Mouse (Mus musculus): ENCODE results near the gene Cd70. TPM values are rescaled to one million over a fixed set of nuclear protein-coding genes. Genes with fewer than 3 reads are reported as not detected.
"Not testable (repeated sequence)": the region's sequence is repeated elsewhere in the genome, so short reads cannot be mapped to it uniquely, and the experiment has no call there.

Gene Cd70
- polyA plus RNA-seq, 1 experiment = not detected

DNA sequence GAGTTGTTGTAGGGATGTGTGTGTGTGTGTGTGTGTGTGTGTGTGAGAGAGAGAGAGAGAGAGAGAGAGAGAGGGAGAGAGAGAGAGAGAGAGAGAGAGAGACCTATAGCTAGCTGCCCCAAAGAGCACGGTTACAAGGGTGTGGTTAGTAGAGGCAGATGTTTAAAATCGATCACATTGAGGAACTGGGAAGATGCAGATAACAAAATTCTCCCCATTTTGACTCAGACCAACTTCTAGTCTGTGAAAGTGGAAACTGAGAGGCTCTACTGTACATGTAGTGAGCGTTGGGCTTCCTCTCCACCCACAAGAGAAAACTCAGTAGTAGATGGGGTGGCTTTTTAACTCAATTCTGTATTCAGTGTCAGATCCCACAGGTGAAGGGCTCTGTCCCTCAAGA, 9.9 kb downstream of the Cd70 start:
- no peaks in the 10 kb centered on the region for H3K9me3 ChIP-seq (ENCODE audit: control insufficient read depth, low read length)
- no peak overlapping the region for H3K4me3 ChIP-seq (replicated peaks)
- H3K27me3 ChIP-seq (ENCODE audit: control insufficient read depth) = no peaks in the 10 kb centered on the region; the same call in 1 of the 2 replicates
- H3K4me1 ChIP-seq (ENCODE audit: control insufficient read depth) = peaks cover 10% of the 10 kb centered on the region
- TF ChIP-seq GATA1 (IDR thresholded peaks at IDR 0.05; ENCODE audit: low read length) = no peak
- TF ChIP-seq TAL1 (IDR thresholded peaks at IDR 0.05; ENCODE audit: low read length) = no peak
- no peaks in the 10 kb centered on the region for H3K36me3 ChIP-seq (ENCODE audit: control insufficient read depth)

DNA sequence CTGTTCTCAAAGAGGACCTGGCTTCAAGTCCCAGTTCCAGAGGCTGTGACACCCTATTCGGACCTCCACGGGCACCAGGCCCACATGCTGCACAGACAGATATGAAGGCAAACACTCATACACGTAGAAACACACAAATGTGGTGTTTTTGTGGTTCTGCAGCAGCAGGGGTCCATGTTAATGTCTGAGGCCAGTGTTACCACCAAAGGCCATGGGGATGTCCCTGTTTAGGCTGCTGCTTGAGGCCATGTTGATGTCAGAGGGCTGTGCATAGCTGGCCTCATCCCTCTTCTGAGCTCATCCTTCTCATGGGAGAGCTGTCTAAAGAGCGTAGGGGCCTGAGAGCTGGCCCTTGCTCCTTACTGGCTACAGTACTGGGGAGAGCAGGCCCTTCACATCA, 10.9 kb downstream of the Cd70 start:
- H3K4me1 ChIP-seq (ENCODE audit: control insufficient read depth) = peaks cover 15% of the 10 kb centered on the region
- TF ChIP-seq TAL1 (IDR thresholded peaks at IDR 0.05; ENCODE audit: low read length) (no peak), GATA1 (IDR thresholded peaks at IDR 0.05; ENCODE audit: low read length) (no peak)
- H3K9me3 ChIP-seq (ENCODE audit: control insufficient read depth, low read length) = no peaks in the 10 kb centered on the region
- H3K27me3 ChIP-seq (ENCODE audit: control insufficient read depth) = no peaks in the 10 kb centered on the region; the same call in 1 of the 2 replicates
- no peaks in the 10 kb centered on the region for H3K36me3 ChIP-seq (ENCODE audit: control insufficient read depth)
- H3K4me3 ChIP-seq (replicated peaks) = no peak overlapping the region

DNA sequence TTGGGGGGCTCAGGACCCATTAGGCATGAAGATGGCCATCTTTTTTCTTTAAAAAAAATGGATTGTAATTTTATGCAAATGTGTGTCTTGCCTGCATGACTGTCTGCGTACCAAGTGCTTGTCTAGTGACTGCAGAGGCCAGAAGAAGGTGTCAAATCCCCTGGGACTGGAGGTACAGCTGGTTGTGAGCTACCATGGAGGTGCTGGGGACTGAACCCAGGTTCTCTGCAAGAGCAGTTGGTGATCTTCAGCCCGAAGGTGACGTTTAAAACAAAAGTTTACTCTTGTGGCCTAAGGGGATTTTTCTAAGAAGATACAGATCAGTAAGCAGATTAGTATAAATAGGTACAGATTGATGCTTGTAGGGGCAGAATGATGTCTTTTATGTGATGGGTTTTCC, 13.9 kb downstream of the Cd70 start:
- no peaks in the 10 kb centered on the region for H3K9me3 ChIP-seq (ENCODE audit: control insufficient read depth, low read length)
- no peak for TF ChIP-seq TAL1 (IDR thresholded peaks at IDR 0.05; ENCODE audit: low read length)
- no peak overlapping the region for H3K4me3 ChIP-seq (replicated peaks)
- H3K4me1 ChIP-seq (ENCODE audit: control insufficient read depth) = peaks cover 21% of the 10 kb centered on the region
- H3K36me3 ChIP-seq (ENCODE audit: control insufficient read depth) = no peaks in the 10 kb centered on the region
- no peaks in the 10 kb centered on the region for H3K27me3 ChIP-seq (ENCODE audit: control insufficient read depth)

DNA sequence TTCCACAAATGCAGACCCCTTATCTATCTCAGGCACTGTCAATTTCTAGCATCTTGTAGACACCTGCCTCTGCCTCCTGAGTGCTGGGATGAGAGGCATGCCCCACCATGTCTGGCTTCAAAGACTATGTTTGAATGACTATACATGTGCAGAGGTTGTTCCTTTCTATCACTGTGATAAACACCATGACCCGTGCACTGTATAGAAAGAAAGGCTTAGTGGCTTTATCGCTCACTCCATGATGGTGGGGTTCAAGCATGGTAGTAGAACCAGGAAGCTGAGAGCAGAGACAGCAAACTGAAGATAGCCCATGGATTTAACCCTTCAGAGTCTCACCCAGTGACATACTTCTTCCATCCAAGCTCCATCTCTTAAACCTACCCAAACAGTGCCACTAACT, 14.9 kb downstream of the Cd70 start:
- Histone ChIP-seq H3K4me1 (ENCODE audit: control insufficient read depth) (peaks cover 16% of the 10 kb centered on the region), H3K9me3 (ENCODE audit: control insufficient read depth, low read length) (no peaks in the 10 kb centered on the region), H3K36me3 (ENCODE audit: control insufficient read depth) (no peaks in the 10 kb centered on the region), H3K4me3 (replicated peaks) (no peak overlapping the region), H3K27me3 (ENCODE audit: control insufficient read depth) (no peaks in the 10 kb centered on the region)
- no peak for TF ChIP-seq TAL1 (IDR thresholded peaks at IDR 0.05; ENCODE audit: low read length)
- no peak for TF ChIP-seq GATA1 (IDR thresholded peaks at IDR 0.05; ENCODE audit: low read length)

DNA sequence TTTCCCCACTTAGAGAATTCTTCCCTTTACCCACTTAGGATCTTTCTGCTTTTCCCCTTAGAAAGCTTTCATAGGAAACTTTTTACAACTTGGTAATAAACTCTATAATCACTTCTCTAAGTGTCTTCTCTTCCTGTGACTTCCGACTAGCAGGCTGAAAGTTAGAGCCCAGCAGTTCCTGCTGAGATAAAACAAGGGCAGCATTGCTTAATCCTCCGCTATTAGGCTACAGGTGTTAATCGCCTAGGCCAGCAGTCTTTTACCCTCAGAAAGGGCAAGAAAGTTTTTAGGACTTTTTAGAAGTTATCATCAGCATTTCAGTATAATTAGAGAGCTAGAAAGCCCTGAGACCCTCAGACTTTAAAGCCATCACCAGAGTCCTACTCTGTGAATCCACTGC, 15.6 kb downstream of the Cd70 start:
- H3K36me3 ChIP-seq (ENCODE audit: control insufficient read depth); H3K4me3 ChIP-seq (replicated peaks); H3K27me3 ChIP-seq (ENCODE audit: control insufficient read depth); H3K9me3 ChIP-seq (ENCODE audit: control insufficient read depth, low read length): not testable (repeated sequence)
- peaks cover 14% of the 10 kb centered on the region; the same call in 1 of the 2 replicates for H3K4me1 ChIP-seq (ENCODE audit: control insufficient read depth)

DNA sequence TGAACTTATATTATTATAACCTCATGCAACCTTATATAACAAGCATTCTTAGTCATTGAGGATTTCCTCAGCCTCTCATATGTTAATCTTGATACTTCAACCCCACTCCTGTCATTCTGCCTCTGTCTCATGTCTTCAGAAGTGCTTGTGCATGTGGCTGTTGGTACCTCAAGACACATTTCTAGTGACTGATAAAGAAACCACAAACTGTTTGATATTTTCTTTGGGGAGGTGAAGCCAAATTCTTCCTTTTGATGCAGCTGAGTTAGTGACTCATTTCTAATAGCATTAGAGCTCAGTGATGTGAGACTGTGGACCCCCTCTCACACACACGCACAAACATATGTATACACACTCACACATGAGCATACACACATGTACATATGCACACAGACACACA, 17.8 kb downstream of the Cd70 start:
- Histone ChIP-seq H3K4me1 (ENCODE audit: control insufficient read depth) (peaks cover 11% of the 10 kb centered on the region; the same call in 1 of the 2 replicates), H3K9me3 (ENCODE audit: control insufficient read depth, low read length) (no peaks in the 10 kb centered on the region), H3K4me3 (replicated peaks) (no peak overlapping the region), H3K27me3 (ENCODE audit: control insufficient read depth) (no peaks in the 10 kb centered on the region), H3K36me3 (ENCODE audit: control insufficient read depth) (no peaks in the 10 kb centered on the region)
- TF ChIP-seq GATA1 (IDR thresholded peaks at IDR 0.05; ENCODE audit: low read length) = no peak
- no peak for TF ChIP-seq TAL1 (IDR thresholded peaks at IDR 0.05; ENCODE audit: low read length)

DNA sequence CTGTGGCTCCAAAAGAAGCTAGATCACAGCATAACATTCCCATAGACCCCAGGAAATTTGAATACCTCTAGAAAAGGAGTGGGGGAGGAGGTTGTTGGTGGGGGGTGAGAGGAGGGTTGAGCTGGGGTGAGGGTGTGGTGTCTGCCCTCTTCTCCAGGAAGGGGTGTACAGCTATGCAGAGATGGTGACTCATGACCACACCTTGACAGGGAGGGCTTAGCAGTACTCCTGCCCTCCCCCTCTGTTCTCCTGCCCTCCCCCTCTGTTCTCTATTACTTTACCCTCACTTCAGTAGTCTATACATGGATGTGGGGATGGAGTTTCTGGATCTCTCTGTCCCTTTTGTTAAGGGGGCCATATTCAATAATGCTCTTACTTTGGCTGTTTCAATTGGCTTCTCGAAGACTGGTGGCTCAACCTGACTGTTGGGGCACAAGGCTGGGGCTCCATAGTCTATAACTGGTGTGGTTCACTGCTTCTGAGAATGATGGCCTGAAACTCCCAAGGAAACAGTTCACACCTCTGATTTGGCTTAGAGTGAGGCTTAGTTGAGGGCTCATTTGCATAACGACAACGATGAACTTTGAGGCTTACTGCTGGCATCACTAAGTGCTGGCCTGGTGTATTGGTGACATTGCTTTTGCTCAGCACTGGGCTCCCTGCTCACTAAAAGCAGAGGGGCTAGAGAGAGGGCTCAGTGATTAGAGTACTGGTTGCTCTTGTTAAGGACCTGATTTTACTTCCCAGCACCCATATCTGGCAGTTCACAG, 23.5 kb downstream of the Cd70 start:
- no peaks in the 10 kb centered on the region for H3K27me3 ChIP-seq (ENCODE audit: control insufficient read depth)
- H3K4me1 ChIP-seq (ENCODE audit: control insufficient read depth) = peaks cover 5% of the 10 kb centered on the region; the same call in 1 of the 2 replicates
- H3K36me3 ChIP-seq (ENCODE audit: control insufficient read depth) = no peaks in the 10 kb centered on the region
- no peaks in the 10 kb centered on the region for H3K9me3 ChIP-seq (ENCODE audit: control insufficient read depth, low read length)
- TF ChIP-seq GATA1 (IDR thresholded peaks at IDR 0.05; ENCODE audit: low read length) = no peak
- no peak for TF ChIP-seq TAL1 (IDR thresholded peaks at IDR 0.05; ENCODE audit: low read length)
- no peak overlapping the region for H3K4me3 ChIP-seq (replicated peaks)

DNA sequence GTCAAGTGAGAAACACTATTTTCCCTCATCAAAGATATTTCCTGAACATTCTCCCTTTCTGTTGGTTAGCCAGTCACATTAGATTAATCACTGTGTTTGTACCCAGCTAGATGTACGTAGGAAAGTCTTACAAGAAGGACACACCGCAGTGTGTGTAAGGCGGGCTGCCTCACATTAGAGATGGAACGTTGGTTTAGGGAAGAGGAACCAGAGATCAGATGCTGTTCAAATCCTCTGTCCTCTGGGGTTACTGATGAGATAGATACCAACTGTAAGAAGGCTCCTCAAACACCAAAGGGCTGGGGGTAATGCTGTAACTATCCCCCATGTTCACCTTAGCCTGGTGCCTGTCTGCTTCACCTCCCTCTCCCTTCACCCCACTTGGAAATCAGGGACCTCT, 24.8 kb downstream of the Cd70 start:
- no peak overlapping the region for H3K4me3 ChIP-seq (replicated peaks)
- no peaks in the 10 kb centered on the region for H3K36me3 ChIP-seq (ENCODE audit: control insufficient read depth)
- no peaks in the 10 kb centered on the region for H3K9me3 ChIP-seq (ENCODE audit: control insufficient read depth, low read length)
- no peaks in the 10 kb centered on the region for H3K27me3 ChIP-seq (ENCODE audit: control insufficient read depth)
- peaks cover 5% of the 10 kb centered on the region; the same call in 1 of the 2 replicates for H3K4me1 ChIP-seq (ENCODE audit: control insufficient read depth)
- TF ChIP-seq TAL1 (IDR thresholded peaks at IDR 0.05; ENCODE audit: low read length) (no peak), GATA1 (IDR thresholded peaks at IDR 0.05; ENCODE audit: low read length) (no peak)

DNA sequence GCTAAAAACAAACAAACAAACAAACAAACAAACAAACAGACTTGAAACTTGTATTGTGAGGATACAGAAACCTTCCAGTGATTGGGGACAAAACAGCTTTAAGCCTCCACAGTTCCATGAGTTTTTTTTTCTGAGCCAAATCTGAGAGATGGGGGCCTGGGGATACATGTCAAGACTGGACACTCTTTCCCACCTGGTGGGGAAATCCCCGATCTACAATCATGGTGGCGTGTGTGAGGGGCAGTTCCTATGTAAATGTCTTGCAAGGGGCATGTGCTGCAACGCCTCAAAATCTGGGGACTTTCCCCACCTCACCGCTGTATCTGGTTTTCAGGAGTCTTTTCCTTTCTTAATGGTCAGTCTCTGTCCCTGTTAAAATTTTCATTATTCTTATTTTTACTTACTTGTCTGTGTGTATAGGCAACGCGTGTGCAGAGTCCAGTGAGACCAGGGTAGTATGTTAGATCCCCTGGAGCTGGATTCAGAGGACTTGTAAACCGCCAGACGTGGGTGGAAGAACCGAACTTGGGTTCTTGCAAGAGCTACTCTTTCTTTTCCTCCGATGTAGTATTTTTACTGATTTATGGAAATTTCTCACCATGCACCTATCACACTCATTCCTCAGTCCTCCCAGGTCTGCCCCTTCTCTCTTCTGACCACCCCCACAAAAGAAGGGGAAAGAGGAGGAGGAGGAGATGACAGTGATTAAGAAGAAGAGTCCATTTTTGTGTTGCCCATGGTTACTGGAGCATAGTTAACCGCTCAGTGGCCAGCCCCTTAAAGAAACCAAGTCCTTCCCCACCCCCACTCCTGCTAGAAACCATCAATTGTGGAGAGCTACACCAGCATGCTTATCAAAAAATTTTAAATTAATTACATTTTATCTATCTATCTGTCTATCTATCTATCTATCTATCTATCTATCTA, 26.1 kb downstream of the Cd70 start:
- no peaks in the 10 kb centered on the region for H3K27me3 ChIP-seq (ENCODE audit: control insufficient read depth)
- no peaks in the 10 kb centered on the region for H3K9me3 ChIP-seq (ENCODE audit: control insufficient read depth, low read length)
- no peak for TF ChIP-seq GATA1 (IDR thresholded peaks at IDR 0.05; ENCODE audit: low read length)
- H3K4me1 ChIP-seq (ENCODE audit: control insufficient read depth) = peaks cover 14% of the 10 kb centered on the region
- H3K4me3 ChIP-seq (replicated peaks) = no peak overlapping the region
- H3K36me3 ChIP-seq (ENCODE audit: control insufficient read depth) = no peaks in the 10 kb centered on the region
